Mouse (Mus musculus): Measurements from ENCODE around the gene Nup214.

The Nup214 gene

DNA sequence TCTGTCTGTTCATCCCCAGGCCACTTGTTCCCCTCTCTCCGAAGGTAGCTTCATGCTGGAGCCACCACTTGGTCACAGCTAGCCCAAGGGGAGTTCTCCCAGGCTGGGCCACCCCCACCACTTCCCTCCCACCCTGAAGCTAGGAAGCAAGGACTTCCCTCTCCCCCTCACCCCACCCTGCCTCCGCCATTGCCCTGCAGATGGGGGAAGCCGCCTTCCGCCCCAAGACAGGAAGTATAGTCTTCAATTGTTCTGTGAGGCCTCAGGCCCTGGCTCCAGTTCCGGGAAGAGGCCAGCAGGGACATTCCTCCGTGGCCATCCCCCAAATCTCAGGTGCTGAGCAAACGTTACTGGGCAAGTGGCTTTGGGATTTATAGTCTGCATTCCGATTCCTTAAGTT is 104.3 kb downstream of the Nup214 start:
- DNase-seq = no peak

DNA sequence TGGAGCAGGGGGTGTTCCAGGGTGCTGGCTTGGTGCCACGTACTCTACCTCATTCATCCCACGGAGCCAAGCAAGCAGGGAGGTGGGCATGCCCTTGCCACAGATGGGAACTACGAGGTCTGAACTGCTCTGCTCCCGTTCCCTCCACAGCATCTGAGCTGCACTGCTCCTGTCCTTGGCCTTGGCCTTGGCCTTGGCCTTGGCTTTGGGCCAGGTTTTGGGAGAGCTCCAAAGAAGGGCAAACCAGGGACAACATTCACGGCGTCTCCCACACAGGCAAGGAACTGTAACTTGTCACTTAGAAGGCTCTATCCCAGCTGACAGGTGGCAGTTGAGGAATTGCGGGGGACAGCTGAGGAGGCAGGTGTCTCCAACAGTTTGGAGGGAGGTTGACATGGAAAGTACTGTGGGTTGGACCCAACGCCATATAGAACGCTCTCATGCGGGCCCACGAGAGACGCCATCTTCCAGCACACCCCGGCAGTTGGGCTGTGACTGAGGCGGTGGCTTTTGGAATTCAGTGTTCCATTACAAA is 105.0 kb downstream of the Nup214 start:
- no peak for DNase-seq

DNA sequence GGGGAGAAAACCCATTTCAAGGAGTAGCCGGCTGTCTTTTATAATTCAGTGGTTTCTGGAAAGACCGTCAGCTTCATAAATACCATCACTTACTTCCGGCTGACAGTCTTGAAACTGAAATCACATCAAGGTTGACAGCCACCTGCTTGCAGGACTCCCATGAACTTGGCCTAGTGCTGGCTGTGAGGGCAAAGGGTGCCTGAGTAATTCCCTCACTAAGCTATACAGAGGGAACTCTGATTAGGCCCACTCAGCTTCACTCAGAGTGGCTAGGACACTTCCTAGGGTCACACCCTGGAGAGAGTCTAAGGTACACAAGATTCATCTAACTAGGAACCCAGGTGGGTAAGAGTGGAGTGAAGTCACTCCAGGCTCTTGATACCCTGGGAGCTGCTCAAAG is 106.4 kb downstream of the Nup214 start:
- no peak for DNase-seq

DNA sequence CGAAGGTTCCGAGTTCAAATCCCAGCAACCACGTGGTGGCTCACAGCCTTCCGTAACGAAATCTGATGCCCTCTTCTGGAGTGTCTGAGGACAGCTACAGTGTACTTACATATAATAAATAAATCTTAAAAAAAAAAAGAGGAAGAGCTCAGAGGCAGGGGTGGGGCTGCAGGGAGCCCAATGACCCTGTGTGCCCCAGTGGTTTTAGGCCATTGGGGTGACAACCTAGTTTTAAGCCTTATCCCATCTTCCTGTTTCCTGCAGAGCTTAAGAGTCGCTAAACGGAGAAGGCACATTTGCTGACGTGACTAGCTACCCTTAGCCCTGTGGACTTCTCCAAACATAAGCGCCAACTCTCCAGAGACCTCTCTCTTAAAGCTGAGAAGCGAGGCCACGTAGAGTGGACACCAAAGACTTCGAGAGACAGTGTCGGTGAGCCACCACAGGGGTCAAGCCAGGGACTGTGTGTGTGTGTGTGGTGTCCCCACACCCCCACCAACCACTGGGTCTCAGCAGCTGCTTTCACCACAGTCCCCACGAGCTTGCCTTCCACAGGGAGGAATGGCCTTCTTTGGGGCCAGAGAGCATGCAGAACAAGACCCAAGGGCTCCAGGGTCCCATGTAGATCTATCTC is 107.2 kb downstream of the Nup214 start:
- DNase-seq = no peak

DNA sequence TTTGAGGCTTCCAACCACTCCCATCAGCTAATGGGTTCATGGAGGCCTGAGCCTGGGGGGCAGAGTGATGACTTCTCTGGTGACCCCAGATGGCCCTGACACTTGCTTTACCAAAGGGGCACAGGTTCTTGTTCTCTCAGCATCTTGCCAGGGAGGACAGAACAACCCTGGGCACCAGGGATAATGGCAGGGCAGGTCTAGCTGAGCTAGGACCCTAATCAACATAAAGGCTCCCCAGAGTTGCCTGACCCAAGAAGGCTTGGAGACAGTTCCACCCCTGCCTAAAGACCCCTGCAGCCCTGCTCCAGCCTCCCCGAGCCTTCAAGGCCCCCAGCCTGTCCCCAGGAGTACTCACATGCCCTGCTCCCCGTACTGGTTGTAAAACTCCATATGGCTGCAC is 108.0 kb downstream of the Nup214 start:
- no peak for DNase-seq

DNA sequence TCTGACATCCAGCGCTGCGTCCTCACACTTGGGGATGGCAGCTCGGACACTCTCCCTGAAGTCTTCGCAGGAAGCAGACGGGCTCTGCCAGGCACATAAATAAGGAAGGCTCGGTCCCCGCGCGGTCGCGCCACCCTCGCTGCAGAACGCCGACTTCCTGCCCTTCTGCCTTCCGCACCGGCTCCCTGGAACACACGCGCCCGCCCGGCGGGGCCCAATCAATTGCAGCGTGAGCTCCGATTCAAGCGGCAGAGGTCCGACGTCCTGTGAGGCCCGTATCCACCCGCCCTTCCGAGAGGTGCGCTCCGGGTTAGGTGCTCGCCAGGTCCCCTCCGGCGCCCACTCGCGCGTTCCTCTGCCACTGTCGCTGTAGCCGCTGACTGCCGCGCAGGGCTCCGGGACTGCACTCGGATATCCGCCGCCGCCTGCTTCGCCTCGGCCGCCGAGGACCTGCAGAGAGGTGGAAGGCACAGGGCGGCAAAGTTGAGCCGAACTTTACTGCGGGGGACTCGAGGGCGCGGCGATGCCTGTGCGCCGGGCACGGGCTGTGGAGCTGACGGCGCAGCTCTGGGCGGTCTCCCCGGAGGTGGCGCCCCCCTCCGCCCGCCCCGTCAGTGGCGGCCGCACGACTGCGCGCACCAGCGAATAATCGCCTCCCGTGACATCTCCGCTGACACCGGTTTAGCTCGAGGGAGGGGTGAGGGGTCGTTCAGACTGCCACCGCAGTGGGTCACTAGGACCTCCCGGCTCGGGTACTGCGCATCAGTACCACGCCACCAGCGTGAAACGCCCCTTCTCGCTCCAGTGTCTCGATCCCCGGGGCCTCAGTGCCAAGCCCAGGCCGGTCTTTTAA is 109.1 kb downstream of the Nup214 start:
- no peak for DNase-seq

DNA sequence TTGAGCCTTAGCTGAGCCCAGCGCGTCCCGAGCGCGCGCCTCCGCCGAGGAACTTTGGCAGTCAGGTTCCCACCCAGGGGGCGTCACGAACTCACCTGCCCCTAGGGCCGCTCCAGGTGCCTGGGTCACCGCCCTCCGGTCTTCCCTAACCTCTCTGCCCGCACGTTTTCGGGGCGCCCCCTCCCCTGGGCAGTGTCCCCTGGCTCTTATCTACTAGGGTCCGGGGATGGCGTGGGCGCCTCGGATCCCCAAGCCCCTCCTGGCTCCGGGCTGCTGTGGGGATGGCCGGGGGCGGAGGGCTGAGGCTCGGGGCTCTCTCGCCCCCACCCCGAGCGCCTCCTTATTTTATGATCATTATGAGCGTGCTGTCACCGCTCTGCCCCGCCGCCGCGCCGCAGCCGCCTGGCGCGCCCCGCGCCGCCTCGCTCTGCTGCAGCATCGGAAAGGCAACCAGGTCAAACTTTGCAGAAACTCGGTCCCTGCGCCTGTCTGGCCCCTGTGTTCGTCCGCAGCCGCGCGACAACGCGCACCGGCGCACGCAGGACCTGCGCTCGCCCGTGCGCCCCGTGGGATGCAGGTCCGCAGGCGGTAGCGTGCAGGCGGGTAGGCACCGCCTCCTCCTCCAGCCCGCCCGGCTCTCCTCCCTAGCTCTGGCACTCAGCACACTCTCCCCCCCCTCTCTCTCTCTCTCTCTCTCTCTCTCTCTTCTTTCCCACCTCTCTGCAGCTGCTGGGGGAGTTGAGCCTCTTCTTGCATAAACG is 110.1 kb downstream of the Nup214 start, which contains the start of gene Fam78a:
Fam78a (minus strand) TSS at position 747 of the 761 bp plus-strand sequence.
- DNase-seq = no peak

DNA sequence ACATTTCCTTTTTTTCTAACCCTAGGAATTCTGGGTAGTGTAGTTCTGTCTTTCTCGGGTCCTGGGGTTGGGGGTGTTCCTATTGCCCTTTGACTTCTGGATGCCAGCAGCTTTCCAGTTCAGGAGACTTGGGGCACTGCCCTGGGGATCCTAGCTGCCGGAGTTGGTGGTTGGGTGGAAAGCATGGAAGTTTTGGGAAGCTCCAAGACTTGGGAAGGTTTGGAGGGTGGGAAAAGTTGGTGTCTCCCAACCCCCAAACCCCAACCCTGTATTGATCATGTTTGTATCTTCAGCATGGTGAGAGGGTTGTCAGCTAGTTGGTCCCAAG is 110.6 kb downstream of the Nup214 start:
- no peak for DNase-seq

DNA sequence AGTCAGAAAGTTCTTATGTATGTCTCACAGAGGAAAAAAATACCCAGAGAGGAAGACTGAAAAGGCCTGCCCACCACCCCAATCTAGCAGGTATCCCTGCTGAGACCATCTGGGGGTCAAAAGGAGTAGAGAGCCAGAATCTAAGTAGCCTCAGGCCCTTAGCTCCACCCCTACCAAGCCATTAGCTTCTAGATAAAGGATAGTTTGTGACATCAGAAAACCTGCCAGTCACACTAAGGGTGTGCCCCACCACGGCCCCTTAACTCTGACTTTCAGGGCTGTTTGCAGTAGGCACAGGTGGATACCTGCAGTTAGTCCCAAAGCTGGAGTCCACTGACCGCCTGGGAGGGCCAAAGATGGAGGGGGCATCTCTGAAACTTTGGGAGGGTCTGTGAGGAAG is 111.0 kb downstream of the Nup214 start:
- DNase-seq = no peak

DNA sequence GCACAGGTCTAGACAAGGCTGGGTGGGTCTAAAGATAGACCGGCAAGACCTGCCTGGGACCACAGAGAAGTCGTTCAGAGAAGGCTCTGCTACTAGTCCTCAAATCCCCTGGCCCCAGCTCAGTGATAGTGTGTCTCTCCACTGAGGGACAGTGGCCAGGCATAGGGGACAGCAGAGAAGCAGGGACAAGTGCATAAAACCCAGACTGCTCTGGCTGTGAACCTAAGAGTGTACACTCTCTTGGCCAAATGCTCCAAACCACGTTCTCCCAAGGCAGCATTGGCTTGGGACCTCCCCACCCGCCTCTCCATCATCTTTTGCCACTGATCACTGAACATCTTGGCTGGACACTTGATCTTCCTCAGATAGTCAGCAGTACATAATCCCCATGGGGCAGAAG is 113.4 kb downstream of the Nup214 start:
- DNase-seq = no peak

DNA sequence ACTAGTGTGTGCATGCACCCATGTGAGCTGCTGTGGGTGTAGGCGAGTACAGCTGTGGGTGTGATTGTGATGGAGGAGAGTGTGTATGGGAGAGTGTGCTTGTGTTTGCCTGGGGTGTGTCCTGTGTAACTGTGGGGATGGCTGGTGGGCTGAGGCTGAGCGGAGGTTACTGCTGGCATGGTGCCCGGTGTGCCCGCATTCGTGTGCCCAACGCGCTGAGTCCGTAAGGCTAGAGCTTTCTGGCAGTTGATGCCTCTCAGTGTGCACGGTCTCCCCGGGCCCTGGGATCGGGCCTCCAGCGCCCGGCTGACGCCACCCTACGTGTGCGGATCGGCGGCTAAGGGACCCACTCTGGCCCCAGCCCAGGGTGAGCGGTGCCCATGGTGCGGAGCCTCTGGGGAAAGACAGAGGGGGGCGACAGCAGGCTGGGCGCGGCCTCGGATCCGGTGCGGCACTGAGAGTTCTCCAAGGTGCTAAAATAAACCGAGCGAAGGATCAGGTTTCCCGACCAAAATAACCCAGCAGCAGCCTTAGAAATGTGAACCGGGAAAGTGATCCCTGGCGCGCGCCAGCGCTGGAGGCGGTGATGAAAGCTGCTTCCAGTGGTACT is 114.2 kb downstream of the Nup214 start:
- DNase-seq = no peak

DNA sequence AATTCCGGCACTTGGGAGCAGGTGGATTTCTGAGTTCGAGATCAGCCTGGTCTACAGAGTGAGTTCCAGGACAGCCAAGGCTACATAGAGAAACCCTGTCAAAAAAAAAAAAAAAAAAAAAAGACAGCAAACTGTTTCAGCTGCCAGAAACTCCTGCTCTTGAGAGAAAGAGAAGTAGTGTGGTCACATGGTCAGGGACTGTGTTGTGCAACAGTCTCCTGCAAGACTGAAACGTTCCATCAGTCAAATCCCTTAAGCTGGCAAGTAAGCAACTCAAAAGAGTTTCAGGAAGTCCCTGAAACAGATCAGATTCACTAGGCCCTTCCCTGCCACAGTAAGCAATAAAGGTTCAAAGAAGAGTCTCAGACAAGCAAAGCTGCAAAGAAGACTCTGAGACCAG is 115.4 kb downstream of the Nup214 start:
- no peak for DNase-seq

DNA sequence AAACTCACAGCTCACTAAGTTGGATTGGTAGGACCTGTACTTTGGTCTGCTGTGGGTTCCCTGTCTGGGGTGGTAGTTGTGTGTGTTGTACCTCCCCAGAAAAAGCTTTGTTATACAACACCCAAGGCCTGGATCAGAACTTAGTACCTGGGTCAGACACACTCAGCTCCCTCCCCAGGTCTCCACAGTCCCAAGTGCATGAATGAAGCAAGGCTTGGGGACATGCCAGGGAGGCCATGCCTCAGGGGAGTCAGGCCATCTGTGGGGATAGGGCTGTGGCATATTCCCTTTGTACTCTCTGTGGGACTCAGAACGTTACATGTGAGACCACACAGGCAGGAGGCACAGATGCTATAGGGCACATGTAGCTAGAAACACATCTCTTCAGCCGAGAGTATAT is 115.9 kb downstream of the Nup214 start:
- DNase-seq = no peak

DNA sequence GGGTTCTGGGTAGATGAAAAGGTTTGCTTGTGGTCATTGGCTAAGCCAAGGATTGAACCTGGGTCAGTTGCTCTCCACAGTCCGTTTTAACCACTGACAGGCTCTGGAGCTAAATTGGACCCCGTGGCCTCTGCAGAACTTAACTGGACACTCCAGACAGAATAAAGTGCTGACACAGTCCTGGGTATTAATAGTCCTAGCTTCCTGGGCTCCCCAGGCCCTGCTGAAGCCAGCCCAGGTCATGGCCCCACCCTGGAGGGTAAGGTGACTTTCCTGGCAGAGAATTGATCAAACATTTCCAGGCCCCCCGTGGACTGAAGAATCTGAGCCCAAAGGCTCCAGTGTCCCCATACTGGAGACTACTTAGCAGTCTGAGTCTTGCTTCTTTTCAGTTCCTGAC is 117.7 kb downstream of the Nup214 start:
- DNase-seq = no peak

DNA sequence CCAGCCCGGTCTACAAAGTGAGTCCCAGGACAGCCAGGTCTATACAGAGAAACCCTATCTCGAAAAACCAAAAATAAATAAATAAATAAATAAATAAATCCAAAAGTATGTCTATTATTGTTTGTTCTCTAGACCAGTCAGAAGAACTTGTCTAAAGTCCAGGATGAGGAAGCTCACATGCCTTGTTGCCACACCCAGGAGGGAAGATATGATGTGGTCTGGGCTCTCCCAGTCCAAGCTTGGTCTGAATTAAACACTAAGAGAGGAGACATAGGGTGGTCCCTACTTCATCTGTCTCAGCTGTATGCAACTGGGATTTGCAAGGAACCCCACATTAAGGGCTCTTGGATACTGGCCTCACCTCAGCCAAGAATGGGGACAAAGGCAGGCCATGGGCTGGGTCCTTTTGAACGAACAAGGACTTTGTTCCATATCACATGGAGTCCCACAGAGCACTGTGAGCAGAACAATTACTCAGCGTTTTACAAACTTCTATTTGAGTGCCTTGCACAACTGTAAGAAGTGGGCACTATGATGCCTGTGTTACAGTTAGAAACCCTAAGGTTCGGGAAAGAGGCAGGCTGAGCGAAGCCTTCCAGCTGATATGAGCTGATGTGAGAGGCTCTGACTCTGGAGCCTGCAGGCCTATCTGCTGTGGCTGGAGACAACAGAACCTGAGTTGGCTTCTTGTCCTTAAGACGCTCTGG is 119.9 kb downstream of the Nup214 start:
- DNase-seq = no peak

DNA sequence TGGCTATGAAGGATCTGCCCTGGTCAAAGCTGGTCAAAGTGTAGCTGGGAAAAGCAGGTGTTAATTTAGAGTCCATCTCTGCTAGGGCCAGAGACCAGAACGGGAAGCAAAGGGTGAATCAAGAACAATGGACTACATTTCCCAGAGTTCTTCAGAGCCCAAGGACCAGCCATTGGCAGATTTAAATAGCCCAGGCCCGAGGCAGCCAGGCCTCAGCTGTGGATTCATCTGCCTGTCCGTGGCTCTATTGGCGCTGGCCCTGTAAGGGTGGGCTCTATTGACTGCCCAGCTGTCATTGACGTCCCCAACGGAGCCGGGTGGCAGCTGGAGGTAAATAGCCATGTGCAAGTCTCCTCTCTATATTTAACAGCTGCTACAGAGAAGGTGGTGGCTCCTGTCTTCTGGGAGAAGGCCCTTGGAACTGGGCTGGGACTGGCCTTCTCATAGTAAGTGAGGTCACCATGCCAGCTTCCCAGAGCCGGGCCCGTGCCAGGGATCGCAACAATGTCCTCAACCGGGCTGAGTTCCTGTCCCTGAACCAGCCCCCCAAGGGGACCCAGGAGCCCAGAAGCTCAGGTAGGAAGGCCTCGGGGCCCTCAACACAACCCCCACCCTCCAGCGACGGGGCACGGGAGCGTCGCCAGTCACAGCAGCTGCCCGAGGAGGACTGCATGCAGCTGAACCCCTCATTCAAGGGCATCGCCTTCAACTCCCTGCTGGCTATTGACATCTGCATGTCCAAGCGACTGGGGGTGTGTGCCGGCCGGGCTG is 121.3 kb downstream of the Nup214 start, which contains the start of gene Plpp7:
Plpp7 (plus strand) TSS at position 178 of the 771 bp plus-strand sequence.
- peak; percentile 88 for DNase-seq

DNA sequence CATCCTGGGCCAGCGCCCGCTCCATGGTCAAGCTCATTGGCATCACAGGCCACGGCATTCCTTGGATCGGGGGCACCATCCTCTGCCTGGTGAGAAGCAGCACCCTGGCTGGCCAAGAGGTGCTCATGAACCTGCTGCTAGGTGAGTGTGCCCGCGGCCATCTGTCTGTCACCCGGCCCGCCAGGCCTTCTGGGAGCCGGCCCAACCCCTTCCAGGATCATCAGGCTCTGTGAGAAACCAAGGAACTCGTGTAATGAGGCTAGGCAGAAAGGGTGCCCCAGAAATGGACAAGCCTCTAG is 121.8 kb downstream of the Nup214 start:
- DNase-seq = peak; percentile 83

DNA sequence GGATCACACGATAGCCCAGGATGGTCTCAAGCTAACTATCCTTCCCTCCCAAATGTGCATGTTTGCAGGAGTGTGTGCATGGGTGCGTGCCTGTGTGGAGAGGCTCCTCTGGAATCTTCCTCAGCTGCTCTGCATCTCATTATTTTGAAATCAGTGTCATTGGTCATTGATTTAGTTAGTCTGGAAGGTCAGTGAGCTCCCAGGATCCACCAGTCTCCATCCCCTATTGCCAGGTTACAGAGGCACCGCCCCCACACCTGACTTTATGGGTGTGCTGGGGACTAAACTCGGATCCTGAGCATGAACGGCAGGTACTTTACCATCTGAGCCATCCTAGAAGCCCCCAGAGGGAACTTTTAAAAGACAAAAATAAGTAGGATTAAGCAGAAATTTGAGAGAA is 128.7 kb downstream of the Nup214 start:
- no peak for DNase-seq

DNA sequence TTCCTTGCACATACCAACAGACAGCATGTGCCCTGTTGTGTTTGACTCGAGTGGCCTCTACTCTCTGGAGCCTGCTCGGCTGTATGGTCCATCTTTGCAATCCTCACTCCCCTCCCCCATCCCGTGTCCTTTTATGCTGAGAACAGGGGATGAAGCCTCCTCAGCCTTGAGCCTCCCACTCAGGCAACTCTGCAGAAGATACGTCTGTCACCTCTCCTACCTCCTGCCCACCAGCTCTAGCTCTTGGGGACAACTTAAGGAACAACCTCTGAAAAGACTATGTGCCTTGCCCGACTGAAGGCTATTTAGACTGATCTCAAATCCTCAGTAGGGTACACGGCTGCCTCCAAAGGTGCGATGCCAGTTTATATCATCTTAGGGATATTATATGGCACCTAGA is 129.3 kb downstream of the Nup214 start:
- DNase-seq = no peak

All from cerebellum, adult 9-11 months (tissue).